Mouse (Mus musculus): ENCODE results near the gene Pip5k1b.

- TF ChIP-seq GATA1 (IDR thresholded peaks at IDR 0.05; ENCODE audit: low read length) (no peak), TAL1 (IDR thresholded peaks at IDR 0.05; ENCODE audit: low read length) (no peak)
These were observed 124.3 kb downstream of the Pip5k1b start for GRCm38 (mm10) chr19:24431381-24431780.
